Mouse (Mus musculus): Measurements from ENCODE around the gene Efna4. TPM values are rescaled to one million over a fixed set of nuclear protein-coding genes. Genes with fewer than 3 reads are reported as not detected.

Efna4 gene
- polyA plus RNA-seq, 3 experiments from 2014 or later = 0.49 to 0.59 TPM; not detected in 1

DNA sequence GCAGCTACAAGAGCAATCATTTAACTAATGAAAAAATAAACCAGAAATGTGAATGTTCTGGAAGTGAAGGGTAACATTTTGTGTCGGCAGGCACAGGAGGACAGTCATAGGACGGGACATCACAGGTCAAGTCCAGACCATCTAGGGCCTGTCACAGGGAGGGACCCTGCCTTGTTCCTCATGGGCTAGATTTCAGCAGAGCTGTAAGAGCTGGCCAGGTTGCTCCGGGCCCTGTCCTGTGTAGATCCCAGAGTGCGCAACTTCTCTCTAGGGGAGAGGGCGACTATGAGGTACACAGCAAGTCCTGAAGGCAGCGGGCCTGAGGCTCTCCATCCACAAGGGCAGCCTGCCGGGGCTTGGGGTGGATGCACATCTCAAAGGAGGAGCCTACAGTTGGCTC lies 23.8 kb upstream of the Efna4 start, which contains the start of gene Dcst2:
TSS of gene Dcst2 (plus strand) at position 301 of the 400 bp plus-strand sequence.
- ATAC-seq = no peak

DNA sequence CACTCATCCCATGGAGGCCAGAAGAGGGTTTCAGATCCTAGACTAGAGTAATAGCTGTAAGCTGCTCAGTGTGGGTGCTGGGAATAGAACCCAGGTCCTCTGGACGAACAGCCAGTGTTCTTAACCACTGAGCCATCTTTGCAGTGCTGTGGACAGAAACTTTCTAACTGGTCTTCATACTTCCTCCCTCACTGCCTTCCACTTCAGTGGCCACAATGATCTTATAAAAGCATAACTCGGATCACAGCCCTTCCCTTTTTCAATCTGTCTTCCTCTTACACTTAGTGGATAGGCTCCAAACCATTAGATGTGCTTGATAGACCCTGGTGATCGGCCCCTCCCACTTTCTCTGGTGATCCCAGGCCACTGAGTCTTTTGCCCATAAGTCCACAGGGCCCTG lies 22.4 kb upstream of the Efna4 start:
- no peak for ATAC-seq

DNA sequence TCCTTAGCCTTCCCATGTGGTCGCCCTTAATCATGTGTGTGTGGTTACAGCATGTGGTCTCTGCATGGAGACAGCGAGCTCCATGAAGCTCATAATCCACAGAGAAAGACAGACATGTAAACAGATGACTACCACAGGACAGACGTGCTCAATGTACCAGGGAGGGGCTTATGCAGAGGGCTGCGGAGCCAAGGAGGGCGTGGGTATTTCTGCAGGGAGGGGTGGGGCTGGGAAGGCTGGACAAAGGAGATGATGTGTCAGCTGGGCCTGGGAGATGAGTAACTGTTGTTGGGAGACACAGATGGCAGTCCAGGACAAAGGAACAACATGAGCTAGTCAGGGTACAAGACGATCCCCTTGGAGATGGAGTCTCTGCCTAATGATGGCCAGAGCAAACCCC lies 21.8 kb upstream of the Efna4 start:
- ATAC-seq = no peak

DNA sequence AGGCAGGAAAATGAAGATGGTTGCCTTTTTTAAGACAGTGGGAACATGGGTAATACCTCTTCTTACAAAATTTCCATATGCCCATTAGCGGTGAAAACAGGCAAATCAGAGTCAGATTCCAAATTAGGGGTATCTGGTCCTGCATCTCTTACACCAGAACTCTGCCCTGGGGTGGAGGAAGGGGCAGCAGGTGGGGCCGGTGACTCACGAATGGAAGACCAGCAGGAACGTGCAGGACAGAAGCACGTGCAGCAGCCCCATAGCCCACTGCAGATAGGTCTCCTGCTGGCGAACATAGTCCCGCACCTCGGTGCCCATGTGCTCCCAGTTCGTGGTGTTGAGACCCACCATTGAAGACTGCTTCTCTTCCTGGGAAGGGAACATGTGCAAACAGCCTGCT lies 18.2 kb upstream of the Efna4 start:
- no peak for ATAC-seq

DNA sequence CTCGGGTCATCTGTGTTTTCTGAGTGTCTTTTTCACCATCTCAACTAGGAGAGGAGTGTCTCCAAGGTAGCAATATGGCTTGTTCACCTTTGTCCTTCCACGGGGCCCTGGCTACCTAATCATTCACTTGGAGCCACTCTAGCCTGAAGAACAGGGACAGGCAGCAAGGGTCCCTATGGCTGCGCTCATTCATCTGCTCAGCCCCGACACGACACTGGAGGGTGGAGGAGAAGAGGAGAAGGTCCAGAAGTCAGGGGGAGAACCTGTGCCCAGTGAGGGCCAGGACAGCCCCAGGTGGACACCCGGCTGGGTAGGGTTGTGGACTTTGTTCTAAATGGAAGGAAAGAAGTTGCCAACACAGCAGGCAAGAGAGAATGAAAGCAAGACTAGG lies 17.7 kb upstream of the Efna4 start:
- ATAC-seq = no peak

DNA sequence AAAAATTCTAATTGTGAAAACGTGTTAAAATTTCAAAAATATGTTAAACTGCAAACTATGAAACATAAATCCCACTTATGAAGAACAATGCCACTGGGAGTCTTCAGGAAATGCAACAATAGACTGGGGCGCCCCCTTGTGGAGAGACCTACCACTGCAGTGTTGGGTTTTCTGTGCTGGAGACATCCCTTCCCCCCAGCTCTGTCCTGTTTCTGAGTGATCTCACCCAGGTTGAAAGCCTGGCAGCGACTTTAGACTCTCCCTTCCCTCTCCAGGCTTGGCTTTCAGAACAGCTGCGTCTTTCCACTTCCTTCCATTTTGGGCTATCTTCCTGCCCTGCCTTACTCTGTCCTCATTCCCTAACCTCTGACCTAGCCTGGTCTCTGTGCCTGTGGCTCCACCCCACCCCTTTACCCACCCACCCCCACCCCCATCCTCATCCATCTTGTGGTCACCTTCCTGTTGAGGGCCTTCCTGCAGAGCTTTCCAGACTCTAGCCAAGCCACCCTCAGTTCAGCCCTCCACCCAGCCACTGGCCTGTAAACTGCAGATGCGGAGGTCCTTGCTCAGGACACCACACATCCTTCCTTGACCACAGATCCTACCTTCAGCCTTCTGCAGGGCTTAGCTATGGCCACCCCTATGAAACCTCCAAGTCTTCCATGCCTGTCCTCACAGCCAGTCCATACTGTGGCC lies 17.1 kb upstream of the Efna4 start:
- ATAC-seq = peak; percentile 27

DNA sequence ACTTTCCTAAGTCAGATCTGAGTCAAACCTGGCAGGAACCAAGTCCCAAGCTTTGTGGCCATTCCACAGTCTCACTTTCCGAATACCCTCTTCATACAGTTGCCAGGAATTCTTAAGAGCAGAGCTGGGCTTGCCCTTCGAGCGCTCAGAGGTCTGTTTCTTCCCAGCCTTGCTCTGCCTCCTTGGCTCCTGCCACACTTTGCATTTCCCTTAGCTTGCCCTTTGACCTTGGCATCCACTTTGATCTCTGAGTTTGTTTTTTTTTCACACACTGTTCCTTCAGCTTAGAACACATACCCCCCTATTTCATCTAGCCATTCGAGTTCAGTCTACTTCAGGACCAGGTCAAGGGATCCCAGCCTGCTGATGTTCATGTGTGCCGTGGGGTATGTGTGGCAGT lies 13.4 kb upstream of the Efna4 start:
- ATAC-seq = no peak

DNA sequence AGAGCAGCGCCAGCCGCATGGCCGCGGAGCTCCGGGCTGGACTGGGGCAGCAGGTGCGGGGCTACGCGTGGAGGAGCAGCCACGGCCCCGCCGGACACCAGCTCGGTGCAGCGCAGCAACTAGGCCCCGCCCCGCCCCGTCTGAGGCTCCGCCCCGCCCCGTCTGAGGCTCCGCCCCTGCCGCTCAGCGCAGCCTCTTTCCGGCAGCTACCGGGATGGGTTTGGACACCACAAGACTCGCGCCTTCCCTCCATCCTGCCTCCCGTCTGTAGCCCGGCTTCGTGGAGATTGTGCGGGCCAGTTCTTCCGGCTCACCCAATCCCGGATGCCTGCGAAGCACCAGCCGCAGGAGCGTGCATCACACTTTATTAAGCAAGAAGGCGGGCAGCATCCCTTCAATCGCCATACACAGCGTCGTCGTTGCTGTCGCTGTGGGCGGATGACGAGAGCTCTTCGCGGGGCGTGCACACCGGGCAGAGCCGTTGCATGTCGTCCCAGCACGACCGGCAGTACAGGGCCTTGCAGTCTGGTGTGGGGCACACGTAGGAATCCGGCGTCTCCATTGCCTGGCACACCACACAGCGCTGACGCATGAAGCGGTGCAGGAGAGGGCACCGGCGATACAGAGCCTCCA lies 12.2 kb upstream of the Efna4 start, which contains the start of gene Adam15:
TSS of gene Adam15 (minus strand) at position 128 of the 633 bp plus-strand sequence.
- ATAC-seq = peak; percentile 85

DNA sequence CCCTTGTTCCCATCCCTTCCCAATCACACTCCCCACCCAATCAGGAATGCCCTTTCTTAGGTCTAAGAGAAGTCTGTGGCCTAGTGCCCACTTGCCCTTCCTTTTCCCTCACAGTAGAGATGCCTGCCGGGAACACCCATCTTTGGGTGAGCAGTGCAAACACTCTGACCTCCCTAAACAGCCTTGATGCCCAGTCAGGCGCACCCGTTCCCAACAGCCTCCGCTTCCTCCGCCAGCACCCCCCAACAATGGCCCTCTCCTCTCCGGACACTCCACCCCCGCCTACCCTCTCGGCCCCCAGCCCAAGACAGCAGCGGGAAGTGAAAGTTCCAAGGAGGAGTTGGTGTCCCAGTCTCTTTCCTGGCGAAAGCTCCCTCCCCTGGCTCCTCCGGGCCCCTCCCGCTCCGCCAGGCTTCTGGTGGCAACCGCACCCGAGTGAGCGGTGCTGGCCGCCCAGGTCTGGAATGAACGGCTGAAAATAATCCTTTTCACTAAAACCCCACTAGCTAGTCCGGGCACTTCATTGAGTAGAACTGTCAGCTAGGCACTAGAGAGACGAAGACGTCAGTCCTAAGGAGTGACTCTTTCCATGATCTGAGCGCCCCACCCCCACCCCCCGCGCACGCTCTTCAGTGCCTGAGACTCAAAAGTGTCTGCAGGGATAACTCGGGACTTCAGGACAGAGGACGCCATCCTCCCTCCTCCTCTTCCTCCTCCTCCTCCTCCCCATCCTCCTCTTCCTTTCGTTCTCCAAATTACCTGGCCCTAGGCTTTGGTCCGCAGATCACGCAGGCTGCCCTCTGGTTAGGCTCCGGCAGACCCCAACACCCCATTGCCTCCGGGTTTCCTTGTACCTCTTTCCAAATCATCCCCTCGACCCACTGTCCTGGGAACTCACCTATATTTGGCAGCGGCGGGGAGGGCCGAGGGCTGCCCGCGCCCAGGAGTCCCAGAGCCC lies 11.4 kb upstream of the Efna4 start:
- peak; percentile 20 for ATAC-seq

DNA sequence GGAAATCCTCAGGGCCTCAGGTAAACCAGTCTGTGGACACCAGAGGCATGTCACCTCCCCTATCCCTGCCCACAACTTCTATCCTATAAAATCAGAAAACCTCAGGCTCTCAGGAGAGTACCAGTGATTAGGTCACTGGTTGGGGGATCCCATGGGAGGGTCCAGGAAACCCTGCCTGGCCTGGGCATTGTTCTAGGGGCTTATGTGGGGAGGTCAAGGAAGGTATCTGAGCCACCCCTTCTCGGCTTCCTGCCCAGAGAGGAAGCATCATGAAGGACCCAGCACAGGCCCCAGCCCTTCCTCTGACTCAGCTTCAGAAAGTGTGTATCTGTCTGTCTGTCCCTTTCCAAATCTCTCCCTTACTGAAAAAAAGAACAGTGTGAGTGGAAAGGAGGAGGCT lies 10.1 kb upstream of the Efna4 start:
- no peak for ATAC-seq

DNA sequence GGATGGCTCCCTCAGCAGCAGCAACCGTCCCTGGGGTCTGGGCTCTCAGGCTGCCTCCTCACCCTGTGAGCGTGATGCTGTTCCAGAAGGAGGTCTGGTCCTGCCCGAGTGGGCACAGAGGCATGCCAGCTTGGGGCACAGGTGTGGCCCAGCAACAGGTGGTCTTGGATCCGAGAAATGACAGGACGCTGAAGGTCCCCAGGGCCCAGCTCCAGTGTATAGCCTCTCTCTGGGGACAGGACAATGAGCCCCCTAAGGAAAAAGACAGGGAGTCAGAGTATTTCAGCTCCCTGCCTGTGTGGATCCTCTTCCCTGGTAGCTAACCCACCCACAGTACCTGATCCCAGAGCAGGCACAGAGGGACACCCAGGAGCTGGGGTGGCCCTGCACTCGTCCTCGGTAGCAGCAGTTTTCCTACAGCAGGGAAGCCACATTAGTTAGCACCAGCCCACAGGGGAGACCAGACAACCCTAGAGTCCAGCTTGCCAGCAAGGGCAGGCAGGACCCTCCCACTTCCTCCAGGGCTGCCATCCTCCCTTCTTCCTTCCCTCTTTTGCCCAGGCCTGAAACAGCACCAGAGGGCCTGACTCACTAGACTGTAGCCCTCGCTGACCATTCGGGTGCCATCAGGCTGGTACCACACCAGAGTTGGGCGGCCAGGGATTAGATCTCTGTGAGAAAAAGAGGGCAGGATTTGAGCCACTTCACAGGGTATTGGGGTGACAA lies 9.2 kb upstream of the Efna4 start:
- no peak for ATAC-seq

DNA sequence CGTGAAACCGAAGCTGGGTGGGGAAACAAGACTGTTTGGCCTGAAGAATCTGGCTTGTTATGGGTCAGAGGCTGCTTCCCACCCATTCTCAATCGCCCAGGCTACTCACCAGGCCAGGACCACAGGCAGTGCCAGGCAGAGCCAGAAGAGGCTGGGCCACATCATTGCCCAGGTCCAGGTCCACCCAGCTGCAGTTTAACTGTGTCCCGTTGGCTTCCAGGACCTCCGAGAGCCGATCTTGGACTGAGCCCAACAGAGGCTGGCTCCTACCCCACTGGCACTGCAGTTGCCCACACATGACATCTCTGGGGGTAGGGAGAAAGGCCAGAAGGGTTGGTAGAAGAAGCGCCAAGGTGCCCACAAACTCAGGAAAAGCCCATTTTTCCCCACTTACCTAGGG lies 5.5 kb upstream of the Efna4 start:
- ATAC-seq = no peak

DNA sequence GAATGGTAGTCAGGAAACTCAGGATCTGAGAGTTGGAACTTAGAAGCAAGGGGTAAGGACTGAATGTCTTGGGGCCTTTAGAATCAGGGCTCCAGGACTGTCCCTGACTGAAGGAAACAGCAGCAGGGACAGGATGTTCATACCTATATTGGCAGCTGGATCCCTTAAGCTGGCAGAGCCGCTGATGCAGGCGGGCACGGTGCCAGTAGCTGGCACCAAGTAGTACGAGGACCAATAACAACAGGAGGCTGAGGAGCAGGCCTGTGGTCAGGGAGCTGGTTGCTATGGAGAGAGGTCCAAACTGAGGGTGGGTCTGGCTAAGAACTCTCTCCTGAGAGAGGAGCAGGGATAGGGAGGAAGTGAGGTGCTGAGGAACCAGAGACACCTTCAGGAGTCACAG lies 4.0 kb upstream of the Efna4 start:
- ATAC-seq = no peak

DNA sequence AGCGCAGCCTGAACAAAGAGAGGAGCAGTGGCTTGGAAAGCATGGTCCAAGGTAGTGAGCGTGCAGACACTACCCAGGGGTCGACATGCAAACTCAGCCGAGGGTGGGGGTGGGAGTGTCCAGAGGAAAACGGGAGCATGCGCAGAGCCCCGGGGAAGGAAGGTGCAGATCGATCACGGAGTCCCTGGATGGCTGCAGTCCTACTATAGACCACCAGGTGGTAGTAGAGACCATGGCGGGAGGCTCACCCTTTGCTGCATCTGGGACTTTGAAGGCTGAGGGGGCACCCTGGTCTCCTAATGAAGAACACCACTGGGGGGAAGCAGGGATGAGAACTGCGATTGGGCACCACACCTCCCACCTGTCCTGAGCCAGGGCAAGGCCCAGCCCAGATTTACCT lies 2.6 kb upstream of the Efna4 start:
- peak; percentile 73 for ATAC-seq

DNA sequence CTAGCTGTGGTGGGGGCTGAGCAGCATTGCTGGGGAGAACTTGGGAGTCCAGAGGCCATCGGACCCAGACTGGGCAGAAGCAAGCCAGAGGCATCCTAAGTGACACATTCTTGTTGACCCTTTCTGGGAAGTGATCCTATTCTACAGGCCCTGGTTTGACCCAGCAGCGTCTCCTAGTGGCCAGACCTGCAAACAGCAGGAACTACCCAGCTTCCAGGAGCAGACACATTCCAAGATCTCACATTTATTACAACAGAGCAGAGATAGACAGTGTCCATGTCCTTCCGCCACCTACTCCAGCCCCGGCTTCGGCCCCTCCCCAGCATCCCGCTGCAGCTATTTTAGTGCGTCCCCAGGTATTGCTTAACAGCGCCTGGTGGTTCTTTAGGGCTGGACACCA lies 1.6 kb upstream of the Efna4 start:
- no peak for ATAC-seq

DNA sequence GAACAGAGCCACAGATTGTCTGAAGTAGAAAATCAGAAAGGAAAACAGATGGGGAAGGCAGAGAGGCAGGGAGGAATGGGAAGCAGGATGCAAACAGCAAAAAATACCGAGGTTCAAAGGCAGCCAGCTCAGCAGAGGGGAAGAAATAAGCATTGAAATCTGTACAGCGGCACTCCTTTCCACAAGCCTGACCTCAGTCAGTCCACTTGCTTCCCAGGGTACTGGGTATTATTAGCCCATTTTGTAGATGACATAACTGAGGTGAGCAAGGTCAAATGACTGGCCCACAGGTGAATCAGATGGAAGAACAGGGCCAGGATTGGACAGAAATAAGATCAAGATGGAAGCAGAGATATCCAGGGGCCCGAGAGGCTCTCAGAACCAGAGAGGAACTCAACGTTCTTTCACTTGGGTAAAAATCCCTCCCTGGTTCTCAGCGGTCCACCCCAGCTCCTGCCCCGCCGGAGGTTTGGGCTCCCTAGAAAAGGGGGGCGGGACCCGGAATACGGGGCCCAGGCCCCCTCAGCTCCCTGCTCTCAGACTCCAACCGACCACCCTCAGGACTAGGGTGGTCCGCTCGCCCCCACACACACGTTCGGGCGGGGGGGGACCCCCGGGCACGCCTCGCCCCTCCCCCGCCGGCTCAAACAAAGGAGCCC lies 637 bp downstream of the Efna4 start:
- ATAC-seq = no peak

DNA sequence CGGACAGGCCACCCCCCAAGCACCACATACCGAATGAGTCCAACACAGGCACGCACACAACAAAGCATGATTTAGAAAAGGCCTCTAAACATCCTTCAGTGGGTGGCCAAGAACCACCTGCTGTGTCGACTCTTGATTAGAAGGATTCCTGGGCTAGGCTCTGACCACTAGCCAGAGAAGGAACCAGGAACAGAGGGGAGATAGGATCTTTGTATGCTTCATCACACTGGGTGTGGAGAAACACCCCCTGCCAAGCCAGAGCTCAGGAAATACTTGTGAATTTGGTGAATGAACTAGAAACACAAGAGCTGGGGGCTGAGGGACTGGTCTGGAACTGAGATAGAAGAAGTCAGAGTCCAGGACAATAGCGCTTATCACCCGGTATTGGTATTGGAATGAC lies 1.3 kb downstream of the Efna4 start:
- no peak for ATAC-seq

DNA sequence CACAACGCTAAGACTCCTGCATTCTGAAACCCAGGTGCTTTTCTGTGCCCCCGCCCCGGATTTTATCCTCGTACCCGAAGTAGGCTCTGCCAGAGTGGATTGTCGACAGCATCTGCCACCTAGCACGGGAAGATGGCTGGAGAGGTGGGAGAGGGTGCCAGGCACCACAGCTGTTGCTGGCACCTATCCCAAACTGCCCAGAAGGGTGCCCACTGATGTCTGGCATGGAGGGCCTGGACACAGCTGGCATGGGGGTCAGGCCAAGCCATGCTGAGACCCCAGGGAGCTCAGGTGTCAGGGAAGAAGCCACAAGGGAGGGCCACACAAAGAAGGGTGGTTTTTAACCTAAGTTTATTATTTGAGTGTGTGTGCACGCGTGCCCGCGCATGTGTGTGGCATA lies 4.8 kb downstream of the Efna4 start:
- ATAC-seq = no peak

DNA sequence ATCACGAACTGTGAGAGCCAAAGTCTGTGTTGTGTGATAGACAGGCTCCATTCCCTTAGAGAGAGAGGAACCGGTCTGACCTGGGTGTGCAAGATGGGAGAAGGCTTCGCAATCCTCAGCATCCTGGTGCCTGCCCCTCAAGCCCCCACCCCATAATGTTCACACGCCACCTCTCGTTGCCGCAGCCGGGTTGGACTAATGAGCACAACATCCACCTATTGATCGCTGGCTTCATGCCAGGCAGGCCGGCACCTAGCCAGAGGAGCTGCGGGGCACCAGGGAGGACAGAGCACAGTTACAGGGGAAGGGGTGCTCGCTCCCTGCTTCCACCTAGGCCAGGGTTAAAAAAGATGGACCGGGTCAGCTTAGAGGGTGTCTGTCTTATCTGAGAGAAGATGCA lies 5.4 kb downstream of the Efna4 start:
- ATAC-seq = no peak

DNA sequence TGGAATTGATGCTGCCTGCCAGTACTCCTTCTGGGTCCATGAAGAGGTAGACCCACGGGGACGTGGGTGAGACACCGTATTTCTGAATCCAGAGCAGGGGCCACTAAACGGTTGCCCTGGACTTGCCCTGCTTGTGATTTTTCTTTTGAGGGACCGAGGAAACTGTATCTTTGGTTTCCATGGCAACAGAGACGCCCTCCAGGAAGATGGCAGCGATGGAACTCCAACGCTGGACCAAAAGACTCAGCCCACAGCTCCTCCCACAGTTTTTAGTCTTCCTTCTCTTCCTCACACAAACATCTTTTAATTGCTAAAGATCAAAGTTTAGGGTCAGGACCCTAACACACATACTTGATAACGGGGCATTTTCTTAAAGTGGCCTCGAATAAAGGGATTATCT lies 5.8 kb downstream of the Efna4 start:
- ATAC-seq = no peak

DNA sequence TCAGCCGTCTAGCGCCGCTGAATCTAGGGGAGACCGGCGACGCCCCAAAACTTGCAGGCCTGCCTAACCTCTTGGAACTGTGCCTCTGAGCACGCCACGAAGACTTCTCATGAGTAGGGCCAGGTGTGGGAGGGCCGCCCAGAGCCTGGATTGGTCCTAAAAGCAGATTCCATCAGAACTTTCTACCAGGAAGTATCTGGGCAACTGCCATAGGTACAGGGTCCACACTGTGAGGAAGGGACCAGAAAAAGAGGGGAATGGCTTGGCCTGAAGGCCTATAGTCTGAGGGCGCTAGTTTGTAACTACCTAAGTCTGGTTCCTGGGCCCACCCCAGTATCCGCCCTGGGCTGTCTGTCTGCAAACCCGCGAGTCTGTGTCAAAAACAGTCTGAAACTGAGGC lies 6.3 kb downstream of the Efna4 start:
- ATAC-seq = no peak

DNA sequence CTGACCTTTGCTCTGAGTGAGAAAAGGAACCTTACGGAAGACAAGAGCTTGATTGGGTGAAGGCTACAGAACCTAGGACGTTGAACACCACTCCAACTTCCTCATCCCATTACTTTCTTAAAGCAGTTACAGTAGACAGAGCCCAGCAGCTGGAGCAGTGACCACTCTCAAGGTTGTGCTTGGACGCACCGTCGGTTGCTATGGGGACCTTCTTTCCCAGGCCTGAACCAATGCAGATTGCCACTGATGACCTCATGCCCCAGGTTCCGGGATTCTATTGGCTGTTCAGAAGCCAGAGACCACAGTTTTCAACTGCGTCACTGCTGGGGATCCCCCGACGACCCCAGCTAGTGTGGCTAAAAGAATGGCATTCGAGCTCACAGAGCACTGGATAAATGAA lies 6.9 kb downstream of the Efna4 start:
- ATAC-seq = no peak

All from inflammation-experienced regulatory T-cells, adult 6 months (primary cell).